Mouse (Mus musculus) kidney, adult 8-10 months (tissue): ENCODE data around the gene Gprasp1.
"Not testable (repeated sequence)": the region's sequence is repeated elsewhere in the genome, so short reads cannot be mapped to it uniquely, and the experiment has no call there.

Experiments
- DNase-seq, 2 experiments: peaks; one replicate each; pipeline ENCODE4 v3.0.0; 2022

The Gprasp1 gene

DNA sequence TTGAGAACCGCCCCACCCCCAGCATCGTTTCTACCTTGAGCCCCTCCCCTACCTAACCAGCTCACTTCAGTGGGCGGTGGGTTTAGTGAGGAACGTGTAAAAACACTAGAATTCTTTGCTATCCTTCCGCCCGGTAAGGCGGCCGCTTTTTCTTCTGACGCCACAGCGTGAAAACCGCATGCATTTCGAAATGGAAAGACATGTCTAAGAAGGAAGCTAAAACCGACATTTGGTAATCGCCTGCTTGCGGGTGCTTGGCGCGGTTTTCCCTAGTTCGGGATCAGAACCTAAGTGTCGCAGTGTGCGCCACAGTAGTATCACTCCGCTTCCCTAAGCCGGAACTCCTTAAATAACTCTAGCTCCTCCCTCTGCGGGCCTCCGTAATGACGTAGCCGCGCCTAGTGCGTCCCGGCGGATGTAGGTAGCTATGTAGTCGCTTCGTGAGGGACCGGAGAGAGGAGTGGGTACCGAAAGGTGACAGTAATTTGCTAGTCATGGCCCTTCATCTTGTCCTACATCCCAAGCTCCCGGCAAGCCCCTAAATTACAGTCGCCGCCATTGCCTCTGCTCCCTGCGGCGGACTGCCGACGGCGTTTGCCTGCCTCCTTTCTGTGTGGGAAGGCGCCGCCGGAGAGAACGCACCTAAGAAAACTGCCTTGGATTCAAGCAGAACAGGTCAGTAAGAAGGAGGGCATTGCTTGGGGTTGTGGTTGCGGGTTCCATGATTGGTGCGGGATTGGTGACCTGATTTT lies at the start of gene Gprasp1, which contains the start of gene Armcx5:
Gene Gprasp1, plus strand, starts transcription at position 430 of the 752 bp plus-strand sequence.
Gene Armcx5, plus strand, starts transcription at position 430 of the 752 bp plus-strand sequence.
- peak; percentile 89 to 92 for DNase-seq

DNA sequence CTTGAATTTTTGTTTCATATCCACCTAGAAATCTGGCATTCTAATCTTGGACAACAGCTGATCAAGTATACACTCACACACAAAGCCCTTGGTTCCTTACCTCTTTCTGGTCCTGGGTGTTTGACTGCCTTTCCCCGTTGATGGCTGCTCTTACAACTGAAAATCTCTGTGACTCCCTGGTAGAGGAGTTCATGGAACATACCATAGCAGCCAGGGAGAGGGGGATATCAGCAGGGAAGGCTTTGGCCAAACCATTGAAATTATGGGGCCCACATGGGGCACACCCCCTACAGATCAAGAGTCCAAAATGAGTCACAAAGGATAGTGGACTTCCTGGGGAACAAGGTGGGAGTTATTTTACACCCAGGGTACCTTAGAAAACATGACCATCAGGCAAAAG lies 48.9 kb upstream of the Gprasp1 start, which contains the start of gene Tcp11x2:
Gene Tcp11x2, minus strand, starts transcription at position 158 of the 400 bp plus-strand sequence.
- DNase-seq: no peak

DNA sequence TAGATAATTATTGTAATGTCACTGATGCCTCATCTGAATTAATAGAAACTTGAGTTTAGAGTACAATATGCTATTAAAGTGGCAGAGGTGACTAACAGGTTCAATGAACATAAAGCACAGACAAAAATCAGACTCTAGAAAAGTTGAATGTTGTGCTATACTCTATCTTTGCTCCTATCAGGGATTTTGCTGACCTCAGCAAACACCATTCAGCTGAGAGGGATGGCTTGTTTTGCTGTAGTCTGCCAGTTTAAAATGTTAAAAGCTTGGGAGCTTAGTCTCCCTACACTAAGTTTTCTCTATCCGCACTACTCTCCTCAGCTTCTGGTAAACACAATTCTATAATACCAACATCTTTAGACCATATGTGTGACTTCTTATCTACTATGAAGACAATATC lies 39.4 kb upstream of the Gprasp1 start:
- no peak for DNase-seq

DNA sequence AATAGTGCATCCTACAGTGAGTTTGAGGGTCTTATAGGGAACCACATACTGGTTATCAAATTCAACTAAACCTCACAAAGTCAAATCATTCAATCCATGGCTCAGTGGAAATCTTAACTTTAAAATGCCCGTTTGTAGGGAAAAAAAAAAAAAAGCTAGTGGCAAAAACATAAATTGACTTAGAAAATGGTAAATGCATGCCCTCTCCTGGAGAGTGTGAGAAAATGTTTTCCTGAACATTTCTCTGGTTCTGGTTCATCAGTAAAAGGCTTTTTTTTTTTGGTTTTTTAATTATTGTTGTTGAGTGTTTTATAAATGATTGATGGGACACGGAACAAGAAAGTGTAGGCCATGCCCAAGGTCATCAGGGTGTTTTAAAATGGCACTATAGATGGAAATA lies 38.2 kb upstream of the Gprasp1 start:
- DNase-seq: no peak

DNA sequence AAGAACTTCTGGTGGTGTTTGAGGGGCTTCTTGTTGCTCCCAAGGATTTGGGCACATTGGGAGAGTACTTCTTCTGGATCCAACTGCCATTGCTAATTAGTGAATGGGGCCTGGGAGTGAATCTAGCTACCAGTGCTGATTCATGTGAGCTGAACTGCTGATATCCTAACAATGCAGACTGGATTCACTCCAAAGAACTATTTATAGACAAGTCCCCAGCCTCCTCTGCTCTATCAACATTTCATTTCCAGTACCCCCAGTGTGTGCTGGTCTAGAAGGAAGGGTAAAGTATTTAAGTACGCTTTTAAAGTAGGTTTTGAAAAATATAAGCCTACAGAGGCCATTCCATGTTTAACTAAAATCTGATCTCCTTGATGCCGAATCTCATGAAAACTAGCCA lies 29.7 kb upstream of the Gprasp1 start:
- no peak for DNase-seq

DNA sequence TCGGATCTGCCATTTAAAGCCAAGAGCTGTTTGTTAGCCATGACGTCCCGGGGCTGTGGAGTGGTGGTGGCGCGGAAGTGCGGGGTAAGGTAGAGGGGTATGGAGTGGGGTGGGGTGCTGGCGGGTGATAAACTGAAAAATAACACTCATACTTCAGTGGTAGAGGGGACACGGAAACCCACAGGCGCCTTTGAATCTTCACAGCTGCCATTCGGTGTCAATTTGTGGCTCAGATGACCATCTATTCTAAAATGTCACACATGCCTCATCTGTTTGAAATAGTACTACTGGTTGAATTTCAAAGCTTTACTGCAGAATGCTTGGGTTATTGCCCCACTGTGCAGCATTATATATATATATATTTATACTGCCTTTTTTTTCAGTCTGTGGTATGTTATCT lies 17.4 kb upstream of the Gprasp1 start, which contains the start of gene Tmsb15a:
Gene Tmsb15a, minus strand, starts transcription at position 101 of the 400 bp plus-strand sequence.
- no peak for DNase-seq

DNA sequence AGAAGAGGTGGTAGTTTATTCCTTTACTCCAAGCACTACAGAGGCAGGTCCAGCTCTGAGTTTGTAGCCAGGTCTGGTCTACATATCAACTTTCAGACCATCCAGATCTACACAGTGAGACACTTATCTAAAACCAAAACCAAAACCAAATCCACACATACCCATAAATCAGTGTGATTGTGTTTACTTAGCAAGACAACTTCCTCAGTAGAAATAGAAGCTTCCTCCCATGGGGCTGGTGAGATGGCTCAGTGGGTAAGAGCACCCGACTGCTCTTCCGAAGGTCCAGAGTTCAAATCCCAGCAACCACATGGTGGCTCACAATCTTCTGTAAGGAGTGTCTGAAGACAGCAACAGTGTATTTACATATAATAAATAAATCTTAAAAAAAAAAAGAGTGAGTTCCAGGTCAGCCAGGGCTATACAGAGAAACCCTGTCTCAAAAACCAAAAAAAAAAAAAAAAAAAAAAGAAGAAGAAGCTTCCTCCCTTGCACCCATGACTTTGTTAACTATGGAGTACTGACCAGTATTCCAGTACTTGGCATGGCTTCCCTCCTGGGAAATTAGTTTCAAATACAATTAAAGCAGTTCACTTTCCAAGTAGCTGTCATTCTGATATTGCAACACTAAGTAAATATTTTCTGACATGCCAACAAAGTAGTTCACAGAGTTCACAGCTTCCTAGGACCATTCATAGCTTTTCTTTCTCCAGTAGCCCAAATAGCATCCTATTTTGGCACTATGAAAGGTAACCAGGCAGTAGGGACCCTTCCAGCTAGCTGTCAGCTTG lies 3.6 kb upstream of the Gprasp1 start:
- peak in 1 of 2 experiments; percentile 2 for DNase-seq

DNA sequence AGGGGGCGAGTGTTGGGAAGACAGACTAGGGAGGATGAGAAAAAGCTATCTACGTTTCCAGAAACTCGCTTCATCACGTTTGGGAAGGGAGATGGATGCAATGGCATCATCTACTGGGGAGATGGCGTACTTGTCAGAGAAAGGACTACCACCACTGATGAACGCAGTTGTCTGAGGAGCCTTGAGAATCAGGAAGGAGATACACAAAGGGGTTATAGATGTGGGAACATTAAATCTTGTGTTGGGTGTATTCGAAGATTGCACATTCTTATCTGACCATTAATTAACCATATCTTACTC lies 473 bp downstream of the Gprasp1 start:
- DNase-seq: no peak

DNA sequence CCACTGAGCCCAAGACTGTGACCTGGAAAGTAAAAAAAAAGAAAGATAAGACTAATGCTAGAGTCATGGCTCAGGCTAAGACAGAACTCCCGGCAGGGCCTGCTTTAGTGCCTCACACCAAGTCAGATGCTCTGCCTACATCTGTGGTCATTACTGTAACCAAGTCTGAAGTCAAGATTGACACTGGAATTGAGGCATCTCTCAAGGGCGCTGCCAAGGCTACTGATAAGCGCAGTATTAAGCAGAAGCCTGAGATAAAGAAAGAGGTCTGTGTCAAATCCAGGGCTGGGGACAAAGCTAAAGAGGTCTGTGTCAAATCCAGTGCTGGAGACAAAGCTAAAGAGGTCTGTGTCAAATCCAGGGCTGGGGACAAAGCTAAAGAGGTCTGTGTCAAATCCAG lies 2.8 kb downstream of the Gprasp1 start:
- DNase-seq: not testable (repeated sequence)

DNA sequence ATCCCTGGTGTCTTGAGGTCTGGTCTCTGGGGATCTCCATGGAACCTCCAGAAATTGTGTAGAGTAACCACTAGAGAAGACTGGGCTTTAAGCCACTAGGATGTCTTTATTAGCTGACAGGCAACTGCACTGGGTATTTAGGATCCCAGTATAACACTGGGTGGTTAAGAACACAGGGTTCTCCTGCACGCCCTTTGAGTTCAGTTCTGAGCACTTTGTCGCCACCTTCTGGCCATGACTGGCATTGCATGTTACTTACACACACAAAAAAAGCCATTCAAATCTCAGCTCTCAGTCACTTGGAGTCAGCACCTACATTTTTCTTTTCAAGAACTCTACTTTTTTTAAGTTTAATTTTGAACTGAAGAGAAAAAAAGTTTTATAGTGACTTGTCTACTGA lies 10.3 kb downstream of the Gprasp1 start:
- peak; percentile 47 to 75 for DNase-seq

DNA sequence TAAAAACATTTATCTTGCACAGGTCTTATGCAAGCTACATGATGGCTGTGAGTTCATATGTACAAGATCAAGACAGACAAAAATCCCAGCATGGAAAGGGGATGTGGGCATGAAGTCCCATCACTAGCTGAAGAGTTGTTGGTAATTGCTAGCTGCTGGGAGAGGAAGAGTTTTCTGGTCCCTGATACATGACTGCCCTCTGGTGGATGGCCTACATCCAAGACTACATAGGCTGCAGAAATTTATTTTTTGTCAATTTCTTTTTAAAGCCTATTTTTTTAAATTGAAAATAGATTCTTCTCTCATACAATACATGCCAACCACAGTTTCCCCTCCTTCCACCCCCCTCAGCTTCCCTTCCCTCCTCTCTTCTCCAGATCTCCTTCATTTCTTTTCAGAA lies 19.2 kb downstream of the Gprasp1 start:
- peak in 1 of 2 experiments; percentile 7 for DNase-seq

DNA sequence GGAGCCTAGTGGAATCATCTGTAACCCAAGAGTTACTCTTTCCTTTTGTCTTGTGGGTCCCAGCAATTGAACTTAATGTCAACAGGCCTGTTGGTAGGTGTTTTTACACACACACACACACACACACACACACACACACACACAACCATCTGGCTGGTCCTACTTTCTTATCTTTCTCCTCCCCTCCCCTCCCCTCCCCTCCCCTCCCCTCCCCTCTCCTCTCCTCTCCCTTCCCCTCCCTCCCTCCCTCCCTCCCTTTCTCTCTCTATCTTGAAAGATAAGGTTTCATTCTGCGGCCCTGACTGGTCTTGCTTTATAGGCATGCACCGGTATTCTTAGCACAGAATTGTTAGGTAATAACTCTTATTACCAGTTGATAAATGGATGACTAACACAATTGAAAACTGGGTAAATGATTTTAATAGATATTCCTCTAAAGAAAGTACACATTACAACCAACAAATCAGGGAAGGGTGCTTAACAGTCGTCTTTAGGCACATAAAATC lies 25.6 kb downstream of the Gprasp1 start:
- DNase-seq: no peak

DNA sequence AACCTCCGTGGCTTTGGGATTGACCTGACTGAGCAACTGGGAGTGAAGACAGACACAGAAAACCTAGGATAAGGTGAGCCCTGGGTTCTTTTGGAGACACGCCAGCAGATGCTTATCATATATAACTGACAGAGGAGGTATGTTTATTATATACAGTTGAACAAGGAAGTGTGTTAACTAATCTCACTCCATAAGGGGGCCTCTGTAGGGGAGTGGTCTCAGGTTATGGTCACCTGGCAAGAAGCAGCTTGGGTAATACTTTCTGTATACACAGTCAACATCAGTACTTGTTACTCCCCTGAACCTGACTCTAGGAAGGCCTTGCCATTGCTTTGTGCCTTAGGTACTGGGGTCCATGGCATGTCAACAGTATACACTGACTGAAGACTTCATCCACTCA lies 26.0 kb downstream of the Gprasp1 start:
- no peak for DNase-seq

DNA sequence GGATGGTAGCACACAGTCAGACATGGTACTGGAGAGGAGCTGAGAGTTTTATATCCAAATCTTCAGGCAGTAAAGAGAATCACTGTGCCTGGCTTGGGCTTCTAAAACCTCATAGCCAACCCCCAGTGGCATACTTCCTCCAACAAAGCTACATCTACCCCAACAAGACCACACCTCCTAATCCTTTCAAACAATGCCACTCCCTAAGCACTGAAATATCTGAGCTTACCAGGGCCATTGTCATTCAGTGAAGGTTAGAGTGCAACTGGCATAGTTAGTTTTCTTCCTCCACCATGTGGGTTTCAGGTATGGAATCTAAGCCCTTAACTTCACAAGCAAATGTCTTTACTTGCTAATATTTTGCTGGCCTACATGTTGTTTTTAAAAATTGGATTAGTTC lies 49.0 kb downstream of the Gprasp1 start:
- DNase-seq: no peak

DNA sequence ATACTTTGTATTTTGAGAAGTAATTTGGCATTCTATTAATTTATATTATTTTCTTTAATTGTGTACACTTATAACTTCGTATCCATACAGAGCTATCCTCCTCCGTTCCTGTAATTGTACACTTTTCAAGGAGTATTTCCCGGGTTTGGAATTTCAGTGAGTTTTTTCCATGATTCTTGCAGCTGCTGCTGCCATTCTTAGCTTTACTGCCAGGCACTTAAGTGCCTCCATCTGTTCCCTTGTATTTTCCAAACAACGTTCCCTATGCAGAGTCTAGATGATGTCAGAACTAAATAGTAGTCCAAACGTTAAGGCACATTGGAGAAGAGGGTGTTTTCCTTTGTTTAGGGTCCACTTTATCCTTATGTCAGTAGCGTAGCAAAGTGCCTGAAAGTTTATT lies 49.8 kb downstream of the Gprasp1 start:
- DNase-seq: no peak

DNA sequence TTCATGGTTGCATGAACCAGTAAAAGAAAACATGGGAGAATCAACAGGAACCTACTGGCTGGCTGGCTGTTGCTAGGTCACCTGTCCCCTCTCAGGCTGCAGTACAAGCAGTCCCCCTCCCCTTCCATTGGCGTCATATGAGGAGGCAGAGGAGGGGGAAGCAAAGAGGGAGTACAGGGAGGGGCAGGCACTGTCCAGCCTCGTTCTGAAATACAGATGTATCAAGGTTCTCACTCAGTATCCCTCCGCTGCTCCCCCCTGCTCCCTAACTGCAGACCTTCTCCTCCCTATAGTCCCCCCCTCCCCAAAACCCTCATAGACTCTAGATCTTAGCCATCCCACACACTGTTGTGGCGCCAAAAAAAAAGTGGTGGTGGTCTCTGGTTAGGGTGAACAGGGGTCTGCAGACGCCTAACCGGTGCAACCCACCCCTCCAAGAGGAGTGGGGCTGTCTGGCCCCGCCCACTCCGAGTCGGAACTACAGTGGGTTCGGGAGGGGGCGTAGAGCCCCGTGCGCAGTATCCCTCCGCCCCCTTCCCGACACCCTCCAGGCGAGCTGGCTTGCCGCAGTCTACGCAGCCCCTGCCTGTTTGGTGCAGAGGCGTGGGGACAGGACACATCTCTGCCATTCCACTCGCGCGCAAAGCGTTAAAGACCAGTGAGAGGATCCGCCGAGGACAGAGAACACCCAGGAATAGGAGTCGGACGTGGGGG lies 53.2 kb downstream of the Gprasp1 start:
- DNase-seq: peak; percentile 3 to 8

DNA sequence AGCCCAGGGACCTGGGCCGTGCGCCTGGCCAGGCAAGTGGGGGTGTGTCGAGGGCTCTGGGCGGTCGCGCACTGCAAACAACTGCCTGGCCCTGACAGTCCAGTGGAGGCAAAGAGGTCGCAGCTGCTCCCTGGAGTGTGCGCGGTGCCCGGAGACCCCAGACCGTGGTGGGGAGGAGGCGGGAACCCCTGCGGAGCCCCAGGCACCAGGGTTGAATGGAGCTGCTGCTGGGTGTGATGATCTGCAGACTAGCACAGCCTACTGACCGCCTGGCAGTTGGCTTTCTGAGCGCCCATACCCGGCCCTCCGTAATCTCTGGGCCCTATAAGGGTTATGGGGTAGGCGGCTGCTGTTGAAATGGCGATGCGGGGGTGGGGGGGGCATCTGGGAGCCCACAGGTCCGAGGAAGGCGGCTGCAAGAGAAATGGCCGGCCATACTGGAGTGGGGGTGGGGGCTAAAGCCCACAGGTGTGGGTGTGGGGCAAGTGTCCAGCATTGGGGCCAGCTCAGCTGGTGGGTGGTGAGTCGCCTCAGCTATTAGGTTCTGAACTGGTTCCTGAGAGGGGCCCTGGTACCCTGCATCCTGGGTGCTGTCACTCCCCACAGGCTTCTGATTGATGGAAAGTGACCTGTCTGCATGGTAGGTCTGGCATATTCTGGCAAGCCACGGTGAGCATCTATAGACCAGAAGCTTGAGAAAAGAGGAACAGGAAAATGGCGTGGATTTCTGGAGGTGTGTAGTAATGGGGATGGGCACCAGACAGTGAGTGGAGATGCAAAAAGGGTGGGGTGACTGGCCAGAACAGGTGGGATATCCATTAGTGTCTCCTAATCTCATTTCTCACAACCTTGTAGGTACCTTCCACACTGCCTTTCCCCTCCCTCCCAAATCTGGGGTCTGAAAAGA lies 54.0 kb downstream of the Gprasp1 start:
- not testable (repeated sequence) for DNase-seq

DNA sequence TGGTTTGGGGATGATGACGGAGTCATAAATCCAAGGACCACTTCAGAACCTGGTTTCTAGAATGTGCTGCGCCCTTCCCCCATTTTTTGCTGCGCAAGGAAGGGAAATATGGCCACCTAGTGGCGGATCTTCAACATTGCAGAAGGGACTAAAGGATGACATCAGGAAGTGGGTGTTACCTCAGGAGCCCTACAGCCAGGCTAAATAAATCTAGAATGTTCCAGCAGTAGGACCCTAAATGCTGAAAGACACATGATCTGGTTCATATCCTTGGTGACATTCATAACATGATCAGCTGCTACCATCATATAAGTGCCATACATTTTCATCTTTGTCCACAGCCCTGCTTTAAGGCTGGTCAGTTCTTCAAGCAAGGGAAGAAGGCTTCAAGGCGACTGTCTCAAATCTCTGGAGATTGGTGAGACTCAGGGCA lies 54.7 kb downstream of the Gprasp1 start, which contains the start of gene Bhlhb9:
Gene Bhlhb9, plus strand, starts transcription at position 383 of the 433 bp plus-strand sequence.
- DNase-seq: peak; percentile 26 to 39

DNA sequence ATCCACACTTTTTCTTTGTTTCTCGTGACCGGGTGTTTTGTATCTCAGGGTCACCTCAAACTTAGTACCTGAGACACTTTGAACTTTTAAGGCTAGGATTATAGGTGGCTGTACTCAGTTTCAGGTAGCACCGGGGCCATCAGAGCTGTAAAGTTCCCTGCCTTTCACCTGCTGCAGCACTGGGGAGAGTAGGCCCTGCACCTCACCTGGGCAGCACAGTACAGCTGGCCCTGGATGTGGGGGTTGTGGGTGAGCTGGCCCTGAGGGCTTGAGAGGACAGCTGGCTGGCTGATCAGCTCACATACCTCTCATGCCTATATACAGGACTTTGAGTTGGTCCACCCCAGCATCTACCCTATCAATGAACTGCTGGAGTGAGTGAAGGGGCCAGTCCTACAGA lies 61.6 kb downstream of the Gprasp1 start:
- DNase-seq: no peak

DNA sequence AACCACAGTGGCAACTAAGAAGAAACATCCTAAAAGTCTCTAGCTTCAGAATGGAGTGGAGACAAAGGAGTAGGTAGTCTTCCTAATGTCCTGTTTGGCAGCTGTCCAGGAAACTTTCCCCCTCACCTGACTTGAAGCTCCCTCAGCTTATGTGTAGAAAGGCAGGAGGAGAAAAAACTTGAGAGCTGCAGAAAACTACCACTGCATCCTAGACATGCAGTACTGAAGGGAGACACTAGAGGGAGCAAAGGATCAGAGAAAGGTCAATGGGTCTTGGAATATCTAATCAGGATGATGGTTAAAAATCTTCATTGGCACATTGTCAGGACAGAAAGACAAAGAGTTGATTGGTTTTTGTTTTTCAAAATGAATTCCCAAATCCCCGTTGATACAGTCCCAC lies 63.2 kb downstream of the Gprasp1 start:
- DNase-seq: peak in 1 of 2 experiments; percentile 13

DNA sequence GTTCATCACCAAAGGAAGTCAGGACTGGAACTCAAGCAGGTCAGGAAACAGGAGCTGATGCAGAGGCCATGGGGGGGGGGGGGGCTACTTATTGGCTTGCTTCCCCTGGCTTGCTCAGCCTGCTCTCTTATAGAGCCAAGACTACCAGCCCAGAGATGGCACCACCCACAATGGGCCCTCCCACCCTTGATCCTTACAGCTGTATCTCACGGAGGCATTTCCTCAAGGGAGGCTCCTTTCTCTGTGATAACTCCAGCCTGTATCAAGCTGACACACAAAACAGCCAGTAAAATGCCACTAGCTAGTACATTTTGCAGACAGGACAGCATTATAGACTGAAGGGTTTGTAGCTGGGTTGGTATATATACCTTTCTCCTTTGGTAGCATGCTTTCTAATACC lies 93.4 kb downstream of the Gprasp1 start:
- DNase-seq: not testable (repeated sequence)

DNA sequence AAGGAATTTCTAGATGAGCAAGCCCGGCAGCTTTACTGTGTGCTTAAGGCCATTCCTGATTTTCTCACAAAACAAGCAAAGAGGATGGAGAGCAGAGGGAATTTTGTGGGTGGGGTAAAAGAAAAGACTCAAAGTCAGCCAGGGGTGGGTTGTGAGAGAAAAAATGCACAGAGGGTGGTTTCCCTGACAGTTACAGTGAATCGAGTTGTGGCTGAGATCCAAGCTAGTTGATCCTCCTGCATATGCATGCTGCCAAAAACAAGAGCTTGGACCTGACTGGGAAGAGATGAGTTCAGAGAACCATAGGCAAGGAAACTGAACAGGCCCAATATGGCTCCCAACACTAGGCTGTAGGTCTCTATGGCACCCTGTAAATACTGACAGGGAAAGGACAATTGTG lies 95.4 kb downstream of the Gprasp1 start:
- no peak for DNase-seq
